Mouse (Mus musculus) adipocyte (in vitro differentiated cells): ENCODE measurements around the gene Edc4.

Source experiments
- DNase-seq: peaks from one replicate; pipeline ENCODE4 v3.0.0-alpha.2; 2016; ENCODE audit warnings: low spot score

The Edc4 gene

GRCm38 (mm10) chr8:105874301-105874700, 6.4 kb upstream of the Edc4 start:
- DNase-seq, result no peak

- DNase-seq, result no peak
Measured at GRCm38 (mm10) chr8:105889756-105890465, 9.2 kb downstream of the Edc4 start.

GRCm38 (mm10) chr8:105890870-105891269, 10.2 kb downstream of the Edc4 start:
- peak; percentile 40 for DNase-seq

DNA sequence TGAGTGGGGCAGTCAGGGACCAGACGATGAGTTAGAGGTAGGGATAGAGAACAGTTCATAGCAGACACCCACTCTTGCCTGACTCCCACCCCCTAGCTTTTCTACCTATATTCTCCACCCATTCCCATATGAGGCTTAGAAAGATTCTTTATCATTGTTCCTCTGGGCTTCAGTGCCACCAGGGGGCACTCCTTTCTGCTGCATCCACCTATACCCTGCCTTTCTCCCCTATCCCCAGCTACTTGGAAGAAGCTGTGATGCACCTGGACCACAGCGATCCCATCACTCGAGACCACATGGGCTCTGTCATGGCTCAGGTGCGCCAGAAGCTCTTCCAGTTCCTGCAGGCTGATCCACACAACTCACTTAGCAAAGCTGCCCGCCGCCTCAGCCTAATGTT, 11.8 kb downstream of the Edc4 start:
- peak; percentile 42 for DNase-seq

GRCm38 (mm10) chr8:105893339-105893738, 12.7 kb downstream of the Edc4 start, which contains the start of gene Nrn1l:
Nrn1l (plus strand) TSS chr8:105893567.
- peak; percentile 76 for DNase-seq

- no peak for DNase-seq
Measured at GRCm38 (mm10) chr8:105897801-105898480, 17.3 kb downstream of the Edc4 start.

- peak; percentile 96 for DNase-seq
Measured at GRCm38 (mm10) chr8:105900180-105900940, 19.7 kb downstream of the Edc4 start, which contains the start of gene Pskh1. Pskh1 (plus strand) TSS chr8:105900441.

GRCm38 (mm10) chr8:105900941-105901616, 20.4 kb downstream of the Edc4 start:
- no peak for DNase-seq

GRCm38 (mm10) chr8:105919390-105919789, 38.7 kb downstream of the Edc4 start:
- DNase-seq, result no peak

DNA sequence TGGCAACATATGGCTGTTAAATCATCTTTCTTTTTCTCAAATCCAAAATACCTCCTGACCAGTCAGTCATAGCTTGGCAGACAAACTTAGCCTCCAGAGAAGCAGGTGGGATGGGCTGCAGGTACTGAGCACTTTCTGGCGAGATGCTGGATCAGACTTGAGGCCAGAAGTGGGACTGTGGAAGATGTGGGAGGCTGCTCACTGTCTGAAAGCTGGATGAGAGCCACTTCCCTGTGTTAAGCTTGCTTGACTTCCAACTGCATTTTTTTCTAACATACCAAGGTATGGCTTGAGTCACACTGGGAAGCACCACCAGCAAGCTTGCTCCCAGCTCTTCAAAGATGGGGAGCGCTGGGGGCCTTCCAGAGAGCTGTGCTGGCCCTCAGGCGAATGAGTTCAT, 44.4 kb downstream of the Edc4 start:
- DNase-seq, result no peak

DNA sequence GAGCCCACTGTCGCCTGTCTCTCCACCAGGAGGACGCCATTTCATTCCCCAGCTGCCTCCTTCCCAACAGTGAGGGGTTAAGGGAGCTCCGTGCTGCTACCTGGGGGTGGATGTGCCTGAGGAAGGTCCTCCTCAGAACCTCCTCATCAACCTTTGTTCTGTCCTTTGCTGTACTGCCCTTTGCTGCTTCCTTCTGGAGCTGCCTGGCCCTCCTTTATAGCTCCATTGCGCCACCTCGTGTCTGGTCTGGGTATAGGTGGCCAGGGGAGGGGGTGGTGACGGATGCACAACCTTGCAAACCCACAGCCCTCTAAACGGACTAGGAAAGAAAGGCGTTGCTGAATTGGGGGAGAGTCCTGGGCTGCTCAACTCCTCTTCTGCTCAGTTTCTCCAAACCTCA, 49.9 kb downstream of the Edc4 start:
- DNase-seq, result peak; percentile 86

DNA sequence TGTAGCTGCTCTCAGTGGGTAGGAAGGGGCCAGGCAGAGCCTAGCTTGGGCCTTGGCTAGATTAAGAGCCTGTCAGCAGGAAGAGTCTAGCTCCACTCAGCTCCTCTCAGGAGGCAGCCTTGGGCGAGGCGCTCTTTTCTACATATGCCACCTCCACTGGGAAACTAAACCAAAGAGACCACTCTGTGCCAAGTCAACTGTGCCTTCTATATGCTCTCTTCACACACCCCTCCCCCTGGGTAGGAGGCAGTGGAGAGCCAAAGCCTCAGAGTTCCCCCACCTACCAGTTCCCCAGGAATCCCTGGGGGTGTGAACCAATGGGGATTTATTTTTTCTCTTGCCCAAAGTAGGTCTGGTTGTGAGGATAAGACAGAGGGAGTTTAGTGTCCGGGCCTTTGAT, 50.6 kb downstream of the Edc4 start:
- no peak for DNase-seq

- DNase-seq, result no peak
Measured at GRCm38 (mm10) chr8:105932525-105932924, 51.8 kb downstream of the Edc4 start.

GRCm38 (mm10) chr8:105933762-105934161, 53.1 kb downstream of the Edc4 start, which contains the start of gene Ctrl:
Ctrl (minus strand) TSS chr8:105933862.
- DNase-seq, result no peak

DNA sequence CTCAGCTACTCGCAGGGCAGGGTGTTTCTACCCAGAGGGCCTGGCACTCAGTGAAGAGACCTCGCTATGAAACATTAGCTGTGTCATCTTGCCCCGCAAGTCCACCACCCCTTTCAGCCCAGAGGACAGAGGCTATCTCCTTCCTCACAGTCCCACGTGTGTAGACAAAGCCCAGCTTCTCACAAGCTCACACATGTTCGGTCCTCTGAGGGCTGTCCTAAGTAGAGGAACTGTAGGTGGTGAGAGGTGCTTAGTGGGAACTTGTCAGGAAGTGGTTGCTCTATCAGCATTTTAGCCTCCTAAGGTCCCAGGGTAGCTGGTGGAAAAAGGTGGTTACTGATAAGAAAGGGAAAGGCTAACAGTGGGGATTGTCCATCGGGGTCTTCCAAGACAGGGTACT, 54.4 kb downstream of the Edc4 start:
- DNase-seq, result no peak

DNA sequence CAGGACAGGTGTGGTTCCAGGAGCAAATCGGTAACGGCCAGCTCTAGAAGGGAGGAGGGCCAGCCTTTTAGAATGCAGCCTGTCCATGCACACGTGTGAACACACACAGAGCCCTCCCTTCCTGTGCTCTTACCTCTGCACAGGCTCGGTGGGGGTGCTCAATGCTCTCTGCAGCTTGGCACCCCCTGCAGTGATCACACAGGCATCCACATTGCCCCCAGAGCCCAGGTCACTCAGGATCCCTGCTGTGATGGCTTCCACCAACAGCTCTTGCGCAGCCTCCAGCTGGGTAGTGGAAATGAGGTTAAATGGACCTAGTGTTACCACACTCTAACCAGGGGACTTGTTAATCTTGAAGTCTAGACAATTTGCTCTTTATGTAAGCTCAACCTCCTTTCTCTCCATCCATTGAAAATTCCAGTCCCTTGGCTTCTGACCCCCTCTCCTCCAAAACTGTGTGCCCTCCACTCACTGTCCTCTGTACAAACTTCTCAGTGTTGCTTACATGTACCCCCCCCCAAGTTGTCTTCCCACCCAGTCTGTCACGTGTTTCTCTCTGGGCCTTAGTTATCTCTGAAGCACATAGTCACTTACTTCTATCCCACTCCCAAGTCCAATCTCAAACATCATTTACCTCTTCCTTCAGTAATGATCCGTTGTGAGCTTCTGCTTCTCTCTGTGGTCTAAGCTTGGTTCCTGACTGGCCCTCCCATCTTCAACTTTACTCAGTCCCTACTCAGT, 55.4 kb downstream of the Edc4 start:
- DNase-seq, result no peak

DNA sequence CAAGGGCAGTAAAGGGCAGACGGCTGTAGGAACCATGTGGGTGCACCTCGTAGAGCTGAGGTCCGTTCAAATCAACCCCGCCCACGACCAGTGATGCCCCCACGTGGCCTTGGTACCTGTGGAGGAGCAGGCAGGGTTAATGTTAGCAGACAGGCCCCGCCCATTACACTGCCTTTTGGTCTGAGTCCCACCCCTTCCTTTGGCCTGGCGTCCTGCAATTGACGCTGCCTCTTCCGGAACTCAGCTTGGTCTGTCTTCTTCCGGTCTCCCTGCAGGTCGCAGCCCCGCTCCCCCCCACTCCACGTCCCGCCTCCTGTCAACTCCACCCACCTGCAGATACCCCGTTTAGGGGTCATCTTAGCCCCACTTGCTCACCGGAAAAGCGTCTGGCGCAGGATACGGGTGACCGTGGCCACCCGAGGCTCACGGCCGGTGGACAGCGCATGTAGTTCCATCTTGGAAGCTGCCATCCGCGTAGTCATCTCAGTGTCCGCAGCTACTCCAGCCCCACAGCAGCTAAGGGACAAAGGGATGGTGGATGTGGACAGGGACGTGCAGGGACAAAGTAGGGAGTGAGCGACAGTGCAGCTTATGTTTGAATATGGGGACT, 56.3 kb downstream of the Edc4 start:
- DNase-seq, result peak; percentile 95

DNA sequence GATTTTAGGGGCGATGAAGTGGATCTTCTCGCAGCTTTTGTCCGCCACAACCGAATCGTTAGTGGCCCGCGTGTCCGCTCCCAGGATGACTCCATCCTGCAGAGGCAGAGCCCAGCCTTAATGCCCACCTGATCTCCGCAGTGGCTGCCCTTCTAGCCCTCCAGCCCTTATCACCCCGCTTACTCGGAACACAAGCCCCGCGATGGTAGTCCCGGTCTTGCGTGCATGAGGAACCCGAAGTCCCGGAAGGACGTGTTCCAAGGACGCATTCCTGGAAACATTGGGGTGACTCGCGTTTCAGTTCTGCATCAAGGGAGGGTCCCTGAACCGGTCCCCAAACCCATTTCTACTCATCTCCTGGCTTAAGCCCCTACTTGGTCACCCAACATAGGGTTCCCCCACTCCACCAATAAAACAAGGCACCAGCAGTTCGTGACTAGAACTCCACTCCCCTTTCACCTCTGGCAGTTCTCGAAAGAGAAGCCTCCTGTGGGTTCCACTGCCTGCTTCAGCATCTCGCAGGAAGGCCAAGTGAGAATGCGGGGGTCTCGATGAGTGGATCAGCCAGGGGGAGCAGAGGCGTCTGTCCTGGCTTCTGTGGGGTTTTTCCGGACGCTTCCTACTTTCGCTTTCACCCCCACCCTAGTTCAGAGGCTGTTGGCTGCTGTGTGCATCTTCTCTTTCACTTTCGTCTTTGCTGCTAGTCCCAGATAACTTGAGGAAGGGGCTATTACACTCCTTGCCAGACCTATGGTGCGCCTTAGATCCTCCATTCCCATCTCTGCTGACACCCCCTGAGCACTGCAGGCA, 57.0 kb downstream of the Edc4 start:
- peak; percentile 71 for DNase-seq

DNA sequence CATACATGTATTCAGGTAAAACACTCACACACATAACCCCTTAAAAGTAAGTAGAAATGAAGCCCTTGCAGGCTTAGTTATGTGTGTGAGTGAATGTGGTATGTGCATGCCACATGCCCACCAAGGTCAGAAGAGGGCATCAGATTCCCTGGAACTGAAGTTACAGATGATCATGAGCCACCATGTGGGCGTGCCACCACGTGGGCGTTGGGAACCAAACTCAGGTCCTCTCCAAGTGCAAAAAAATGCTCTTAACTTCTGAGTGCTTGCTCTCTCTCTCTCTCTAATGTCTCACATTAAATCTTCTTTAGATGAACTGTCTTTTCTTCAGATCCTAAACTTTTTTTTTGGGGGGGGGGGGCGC, 57.6 kb downstream of the Edc4 start, which contains the start of gene Psmb10:
Gene Psmb10, minus strand, starts transcription at position 139 of the 364 bp plus-strand sequence.
- DNase-seq, result peak; percentile 63

DNA sequence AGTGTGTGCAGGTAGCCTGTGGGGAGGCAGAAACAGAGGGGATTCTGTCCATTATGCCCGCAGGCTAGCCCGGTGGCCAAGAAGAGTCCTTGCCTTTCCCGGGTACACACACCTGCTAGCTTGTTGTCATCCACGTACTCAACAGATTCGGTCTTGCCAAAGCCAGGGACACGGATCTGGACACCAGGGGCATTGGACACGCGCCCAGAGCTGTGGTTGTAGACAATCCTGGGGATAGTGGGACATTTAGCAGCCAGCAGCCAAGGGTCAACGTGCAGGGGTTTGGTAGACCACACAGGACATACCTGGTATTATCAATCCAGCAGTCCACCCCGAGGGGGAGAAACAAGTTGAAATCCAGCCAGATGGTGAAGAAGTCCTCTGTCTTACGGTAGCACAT, 61.3 kb downstream of the Edc4 start:
- no peak for DNase-seq
